12 mouse cellular contexts compared by ENCODE assay signal in genomic region chrX:160426930-160427329, GRCm38 (mm10).
"Had no signal": no experiment of that assay in that cellular context is flagged by ENCODE, and none has a peak within 500 bp of the region (broad histone marks: within the 10 kb centered on the region; RNA-seq: fewer than 3 reads in every experiment).

No protein-coding gene starts in this region.

- H3K4me1 ChIP-seq: kidney, embryonic 15.5 days; limb, embryonic 15.5 days; liver, embryonic 15.5 days; midbrain, embryonic 12.5 days; neural tube, embryonic 13.5 days had no signal

- H3K27me3 ChIP-seq: liver, embryonic 15.5 days had no signal

- H3K27ac ChIP-seq: kidney, embryonic 15.5 days; limb, embryonic 15.5 days; liver, embryonic 15.5 days; midbrain, embryonic 12.5 days; neural tube, embryonic 13.5 days had no signal

- H3K9ac ChIP-seq: kidney, embryonic 15.5 days; limb, embryonic 15.5 days; liver, embryonic 15.5 days; lung, embryonic 14.5 days; midbrain, embryonic 12.5 days; neural tube, embryonic 13.5 days had no signal

- H3K4me2 ChIP-seq: kidney, embryonic 15.5 days; limb, embryonic 15.5 days; liver, embryonic 15.5 days; lung, embryonic 14.5 days; midbrain, embryonic 12.5 days; neural tube, embryonic 13.5 days had no signal

- H3K36me3 ChIP-seq: kidney, embryonic 15.5 days; limb, embryonic 15.5 days; liver, embryonic 15.5 days; midbrain, embryonic 12.5 days; neural tube, embryonic 13.5 days had no signal

- ATAC-seq: midbrain, embryonic 16.5 days had no signal

- DNase-seq: layer of hippocampus, adult 9-11 months; layer of hippocampus, postnatal 36 days; lung, embryonic 14.5 days; retina, postnatal 1 day; right cerebral cortex, postnatal 14 days; thymus, postnatal 4 days had no signal

- H3K9me3 ChIP-seq: kidney, embryonic 15.5 days; limb, embryonic 15.5 days; liver, embryonic 15.5 days; midbrain, embryonic 12.5 days; neural tube, embryonic 13.5 days had no signal

- H3K4me3 ChIP-seq: kidney, embryonic 15.5 days; limb, embryonic 15.5 days; liver, embryonic 15.5 days; midbrain, embryonic 12.5 days; neural tube, embryonic 13.5 days had no signal
